Mouse (Mus musculus): Measurements from ENCODE around the gene Memo1.

The Memo1 gene

GRCm38 (mm10) chr17:74294426-74295025 lies 795 bp downstream of the Memo1 start:
- peak; percentile 85 for DNase-seq (ENCODE audit: low read depth, low spot score)

- peak; percentile 48 for DNase-seq (ENCODE audit: low read depth, low spot score)
Observed at GRCm38 (mm10) chr17:74293687-74294425, 1.5 kb downstream of the Memo1 start.

GRCm38 (mm10) chr17:74291640-74292361 lies 3.5 kb downstream of the Memo1 start:
- DNase-seq (ENCODE audit: low read depth, low spot score) = no peak

- no peak for DNase-seq (ENCODE audit: low read depth, low spot score)
Observed at GRCm38 (mm10) chr17:74290869-74291268, 4.5 kb downstream of the Memo1 start.

- no peak for DNase-seq (ENCODE audit: low read depth, low spot score)
Observed at GRCm38 (mm10) chr17:74290198-74290597, 5.1 kb downstream of the Memo1 start.

- no peak for DNase-seq (ENCODE audit: low read depth, low spot score)
Observed at GRCm38 (mm10) chr17:74288626-74289025, 6.7 kb downstream of the Memo1 start.

- no peak for DNase-seq (ENCODE audit: low read depth, low spot score)
Observed at GRCm38 (mm10) chr17:74286140-74286730, 9.1 kb downstream of the Memo1 start.

GRCm38 (mm10) chr17:74285730-74286129 lies 9.6 kb downstream of the Memo1 start:
- no peak for DNase-seq (ENCODE audit: low read depth, low spot score)

- no peak for DNase-seq (ENCODE audit: low read depth, low spot score)
Observed at GRCm38 (mm10) chr17:74284397-74285115, 10.8 kb downstream of the Memo1 start.

GRCm38 (mm10) chr17:74282024-74282423 lies 13.3 kb downstream of the Memo1 start:
- no peak for DNase-seq (ENCODE audit: low read depth, low spot score)

GRCm38 (mm10) chr17:74278966-74279869 lies 16.1 kb downstream of the Memo1 start:
- no peak for DNase-seq (ENCODE audit: low read depth, low spot score)

- DNase-seq (ENCODE audit: low read depth, low spot score) = peak; percentile 37
Observed at GRCm38 (mm10) chr17:74274471-74274870, 20.9 kb downstream of the Memo1 start.

- no peak for DNase-seq (ENCODE audit: low read depth, low spot score)
Observed at GRCm38 (mm10) chr17:74272683-74273205, 22.6 kb downstream of the Memo1 start.

- DNase-seq (ENCODE audit: low read depth, low spot score) = no peak
Observed at GRCm38 (mm10) chr17:74271541-74272268, 23.6 kb downstream of the Memo1 start.

GRCm38 (mm10) chr17:74270205-74270604 lies 25.1 kb downstream of the Memo1 start:
- DNase-seq (ENCODE audit: low read depth, low spot score) = no peak

GRCm38 (mm10) chr17:74267415-74268180 lies 27.7 kb downstream of the Memo1 start:
- DNase-seq (ENCODE audit: low read depth, low spot score) = peak; percentile 40

GRCm38 (mm10) chr17:74265636-74266035 lies 29.7 kb downstream of the Memo1 start:
- no peak for DNase-seq (ENCODE audit: low read depth, low spot score)

- no peak for DNase-seq (ENCODE audit: low read depth, low spot score)
Observed at GRCm38 (mm10) chr17:74265156-74265505, 30.2 kb downstream of the Memo1 start.

All from CD4-positive, CD25-positive, alpha-beta regulatory T cell, adult 2 months (primary cell).